Mouse (Mus musculus) cerebellum, adult 8-10 months (tissue): Measurements from ENCODE around the gene Kdm4b.
A peak's percentile ranks its signal among the peaks of the same experiment; 100 is the strongest.

Experiments used
- DNase-seq: peaks from one replicate; pipeline ENCODE4 v3.0.0; 2022

The Kdm4b gene

GRCm38 (mm10) chr17:56300186-56300585 is 25.7 kb upstream of the Kdm4b start, which contains the start of gene Arrdc5:
Gene Arrdc5, minus strand, starts transcription at chr17:56300286.
- no peak for DNase-seq

- DNase-seq, result no peak
These were observed 23.4 kb upstream of the Kdm4b start for GRCm38 (mm10) chr17:56302363-56302996.

GRCm38 (mm10) chr17:56303160-56303846 is 22.6 kb upstream of the Kdm4b start, which contains the start of gene Uhrf1:
Gene Uhrf1, plus strand, starts transcription at chr17:56303321.
- no peak for DNase-seq

- DNase-seq, result peak; percentile 92
These were observed 21.8 kb upstream of the Kdm4b start for GRCm38 (mm10) chr17:56303847-56304586.

GRCm38 (mm10) chr17:56304718-56305117 is 21.1 kb upstream of the Kdm4b start:
- no peak for DNase-seq

- no peak for DNase-seq
These were observed 20.7 kb upstream of the Kdm4b start for GRCm38 (mm10) chr17:56305156-56305555.

- DNase-seq, result no peak
These were observed 20.0 kb upstream of the Kdm4b start for GRCm38 (mm10) chr17:56305826-56306225.

GRCm38 (mm10) chr17:56308088-56308487 is 17.8 kb upstream of the Kdm4b start:
- DNase-seq, result no peak

- no peak for DNase-seq
These were observed 16.5 kb upstream of the Kdm4b start for GRCm38 (mm10) chr17:56309191-56309945.

GRCm38 (mm10) chr17:56324419-56324818 is 1.4 kb upstream of the Kdm4b start:
- peak; percentile 28 for DNase-seq

GRCm38 (mm10) chr17:56326153-56327147 is 588 bp downstream of the Kdm4b start:
- peak; percentile 33 for DNase-seq

- DNase-seq, result no peak
These were observed 3.4 kb downstream of the Kdm4b start for GRCm38 (mm10) chr17:56329267-56329666.

- no peak for DNase-seq
These were observed 4.5 kb downstream of the Kdm4b start for GRCm38 (mm10) chr17:56330345-56330744.

- peak; percentile 33 for DNase-seq
These were observed 5.4 kb downstream of the Kdm4b start for GRCm38 (mm10) chr17:56331256-56331655.

GRCm38 (mm10) chr17:56332987-56333386 is 7.1 kb downstream of the Kdm4b start:
- no peak for DNase-seq

- peak; percentile 75 for DNase-seq
These were observed 11.3 kb downstream of the Kdm4b start for GRCm38 (mm10) chr17:56337190-56337589.

GRCm38 (mm10) chr17:56337791-56338190 is 11.9 kb downstream of the Kdm4b start:
- DNase-seq, result no peak

GRCm38 (mm10) chr17:56338909-56339308 is 13.0 kb downstream of the Kdm4b start:
- peak; percentile 31 for DNase-seq

- peak; percentile 62 for DNase-seq
These were observed 14.9 kb downstream of the Kdm4b start for GRCm38 (mm10) chr17:56340717-56341116.

- no peak for DNase-seq
These were observed 17.6 kb downstream of the Kdm4b start for GRCm38 (mm10) chr17:56343466-56343865.

GRCm38 (mm10) chr17:56345364-56345763 is 19.5 kb downstream of the Kdm4b start:
- no peak for DNase-seq

- peak; percentile 17 for DNase-seq
These were observed 22.3 kb downstream of the Kdm4b start for GRCm38 (mm10) chr17:56348128-56348527.
